Mouse (Mus musculus) small intestine, adult 2 months (tissue): ENCODE results near the gene Chadl.

Source experiments
- CTCF ChIP-seq: fragments of 200-500 bp; IDR thresholded peaks from 2 replicates; pipeline ENCODE4 v1.5.1; 2012; ENCODE audit warnings: low read depth, mild to moderate bottlenecking, control low read depth, inconsistent platforms, low read length, moderate library complexity, mixed read lengths; ENCODE audit not compliant: insufficient replicate concordance, insufficient read length; ENCODE audit errors: extremely low read depth
- POLR2A ChIP-seq: fragments of 200-500 bp; IDR thresholded peaks from 2 replicates; pipeline ENCODE4 v1.6.1; 2012; ENCODE audit warnings: low read depth, mild to moderate bottlenecking, control low read depth, inconsistent platforms, low read length, moderate library complexity

- no peak for TF ChIP-seq CTCF
- TF ChIP-seq POLR2A, result no peak
These were observed 48.6 kb upstream of the Chadl start for GRCm38 (mm10) chr15:81745601-81746114.
